Mouse (Mus musculus): ENCODE measurements around the gene Olfr1102. TPM values are rescaled to one million over a fixed set of nuclear protein-coding genes. Genes with fewer than 3 reads are reported as not detected.

Olfr1102 gene
- total RNA-seq (2023) = not detected in 4 replicates

DNA sequence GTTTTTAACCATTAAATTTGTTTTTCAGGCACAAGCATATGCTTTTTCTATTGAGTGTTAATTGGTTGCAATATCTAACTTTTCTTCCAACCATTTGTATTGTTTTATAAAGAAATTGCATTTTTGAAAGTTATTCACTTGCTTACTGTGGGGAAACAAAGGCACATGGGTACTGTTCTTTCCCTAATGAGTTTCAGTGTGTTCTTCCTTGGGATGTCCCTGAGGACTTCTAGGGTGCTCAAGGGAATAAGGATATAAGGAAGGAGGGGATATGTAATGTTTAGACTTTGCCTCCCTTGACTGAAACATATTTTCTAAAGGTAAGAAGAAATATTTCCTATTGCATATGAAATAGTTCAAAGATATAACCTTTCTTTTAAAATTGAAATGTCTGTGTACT is at the start of gene Olfr1102:
Gene Olfr1102, plus strand, starts transcription at position 301 of the 400 bp plus-strand sequence.

DNA sequence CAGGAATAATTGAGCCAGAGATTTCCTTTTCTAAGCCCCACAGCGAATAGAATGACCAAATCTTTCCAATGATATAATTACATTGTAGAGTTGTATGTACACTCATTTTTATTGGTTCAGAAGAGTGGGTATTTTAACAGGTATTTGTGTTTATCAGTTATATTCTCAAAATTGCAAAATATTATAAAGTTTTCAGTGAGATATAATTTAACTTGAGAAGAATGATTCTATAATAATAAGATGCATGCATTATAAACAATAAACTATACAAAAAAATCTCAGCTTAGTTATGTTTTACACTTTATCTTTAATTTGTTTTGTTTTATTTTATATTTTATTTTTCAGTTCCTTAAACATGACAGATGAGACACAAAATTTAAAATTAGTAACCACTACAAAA is 37.6 kb upstream of the Olfr1102 start, which contains the start of gene Olfr1099:
Gene Olfr1099, minus strand, starts transcription at position 101 of the 400 bp plus-strand sequence.

DNA sequence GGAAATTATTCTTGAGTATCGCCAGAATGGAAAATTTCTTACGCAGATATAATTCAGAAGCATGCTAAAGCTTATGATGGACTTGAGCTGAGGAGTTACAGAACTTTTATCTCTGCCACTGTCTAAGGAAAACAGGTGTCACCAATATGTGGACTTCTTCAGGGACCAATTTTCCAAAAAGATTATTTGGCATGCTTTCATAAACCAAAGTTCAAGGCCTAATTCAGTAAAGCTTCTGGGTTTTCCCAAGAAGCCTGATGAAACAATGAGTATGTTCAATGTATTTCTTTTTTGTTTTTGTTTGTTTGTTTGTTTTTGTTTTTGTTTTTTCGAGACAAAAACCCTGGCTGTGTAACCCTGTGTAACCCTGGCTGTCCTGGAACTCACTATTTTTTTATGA is 18.3 kb upstream of the Olfr1102 start, which contains the start of gene Olfr1100:
Gene Olfr1100, minus strand, starts transcription at position 101 of the 400 bp plus-strand sequence.

DNA sequence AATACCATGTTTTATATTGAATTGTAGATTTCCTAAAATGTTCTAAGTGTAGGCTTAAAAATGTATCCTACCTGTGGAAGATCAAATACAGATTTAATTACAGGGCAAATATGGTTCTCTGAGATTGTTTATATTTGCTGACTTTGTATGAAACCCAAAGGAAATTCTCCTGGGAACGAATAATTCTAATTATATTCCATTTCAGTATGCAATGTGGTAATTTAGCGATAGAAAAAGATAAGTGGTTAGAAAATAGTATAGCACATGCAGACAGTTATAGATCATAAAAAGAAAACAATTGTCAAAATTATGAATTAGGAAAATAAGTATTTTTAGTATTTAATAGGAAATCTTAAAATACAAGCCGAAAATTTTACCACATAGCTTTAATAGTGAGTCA is 7.1 kb upstream of the Olfr1102 start, which contains the start of gene Olfr1101:
Gene Olfr1101, minus strand, starts transcription at position 101 of the 400 bp plus-strand sequence.

DNA sequence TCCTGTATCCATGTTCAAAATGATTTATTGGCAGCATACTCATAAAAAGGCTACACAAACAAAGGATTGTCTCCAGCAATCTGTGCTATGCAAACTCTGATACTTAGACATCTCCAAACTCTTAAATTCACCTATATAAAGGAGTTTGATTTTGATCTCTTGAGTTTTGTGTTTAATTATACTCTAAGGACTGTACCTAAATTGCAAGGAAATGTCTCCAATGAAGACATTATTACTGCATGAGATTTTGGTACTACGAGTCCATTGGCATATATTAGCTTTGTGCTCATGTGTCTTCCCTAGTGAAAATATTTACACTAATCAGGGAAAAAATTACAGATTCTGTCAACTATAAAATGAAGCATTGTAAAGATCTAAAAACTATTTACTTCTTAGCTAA is 28.8 kb downstream of the Olfr1102 start, which contains the start of gene Olfr1104:
Gene Olfr1104, minus strand, starts transcription at position 101 of the 400 bp plus-strand sequence.

DNA sequence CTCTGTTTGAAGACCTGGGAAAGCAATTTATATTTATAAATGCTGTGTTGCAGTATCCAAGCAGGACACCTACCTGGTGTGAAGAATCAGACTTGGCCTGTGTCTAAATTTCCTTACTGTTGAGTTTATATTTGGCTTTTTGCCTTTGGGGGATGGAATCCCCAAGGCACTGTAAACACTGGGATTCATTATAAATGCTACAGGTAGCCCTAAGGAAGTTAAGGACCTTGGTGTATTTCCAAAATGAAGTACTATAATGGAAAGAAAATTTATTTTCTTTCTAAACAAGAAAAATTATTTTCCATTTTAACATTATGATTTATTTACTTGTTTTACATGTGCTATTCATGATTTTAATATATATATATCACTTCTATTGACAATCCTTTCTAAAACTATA is 38.2 kb downstream of the Olfr1102 start, which contains the start of gene Olfr1105:
Gene Olfr1105, minus strand, starts transcription at position 101 of the 400 bp plus-strand sequence.

DNA sequence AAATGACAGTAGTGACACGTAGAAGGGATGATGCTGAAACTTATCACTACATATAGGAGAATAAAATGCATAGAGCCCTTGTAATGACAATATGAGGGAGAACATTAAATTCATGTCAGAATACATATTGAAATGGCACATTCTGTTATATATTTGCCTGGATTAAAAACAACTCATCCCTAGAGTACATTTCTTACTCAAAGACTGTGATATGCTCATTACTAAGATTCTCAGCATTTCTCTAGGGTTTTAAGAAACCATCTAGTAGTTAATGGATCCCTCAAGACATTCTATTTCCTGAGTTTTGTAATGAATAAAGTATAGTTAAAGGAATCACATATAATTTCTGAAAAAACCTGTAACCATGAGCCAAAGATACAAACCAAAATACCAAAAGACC is 54.0 kb downstream of the Olfr1102 start, which contains the start of gene Olfr1106:
Gene Olfr1106, minus strand, starts transcription at position 101 of the 400 bp plus-strand sequence.

Other genes with a start within 250 kb of the Olfr1102 start
- not detected in 4 replicates for gene Olfr1090, start 239.4 kb upstream of the Olfr1102 start, total RNA-seq (2023)
- gene Olfr1093, start 215.9 kb upstream of the Olfr1102 start, total RNA-seq (2023) = not detected in 4 replicates
- gene Olfr141, start 188.4 kb upstream of the Olfr1102 start, total RNA-seq (2023) = not detected in 4 replicates
- not detected in 4 replicates for gene Olfr1094, start 173.7 kb upstream of the Olfr1102 start, total RNA-seq (2023)
- not detected in 4 replicates for gene Olfr1095, start 146.7 kb upstream of the Olfr1102 start, total RNA-seq (2023)
- not detected in 4 replicates for gene Gm13723, start 123.6 kb upstream of the Olfr1102 start, total RNA-seq (2023)
- not detected in 4 replicates for gene Olfr1097, start 106.2 kb upstream of the Olfr1102 start, total RNA-seq (2023)
- gene Olfr1098, start 73.9 kb upstream of the Olfr1102 start, total RNA-seq (2023) = not detected in 4 replicates
- not detected in 4 replicates for gene Olfr1099, start 37.7 kb upstream of the Olfr1102 start, total RNA-seq (2023)
- gene Olfr1100, start 18.4 kb upstream of the Olfr1102 start, total RNA-seq (2023) = not detected in 4 replicates
- gene Olfr1101, start 7.2 kb upstream of the Olfr1102 start, total RNA-seq (2023) = not detected in 4 replicates
- not detected in 4 replicates for gene Olfr1104, start 28.7 kb downstream of the Olfr1102 start, total RNA-seq (2023)
- not detected in 4 replicates for gene Olfr1105, start 38.1 kb downstream of the Olfr1102 start, total RNA-seq (2023)
- gene Olfr1106, start 53.9 kb downstream of the Olfr1102 start, total RNA-seq (2023) = not detected in 4 replicates
- gene Olfr1107, start 77.4 kb downstream of the Olfr1102 start, total RNA-seq (2023) = not detected in 4 replicates
- gene Olfr1109, start 97.6 kb downstream of the Olfr1102 start, total RNA-seq (2023) = not detected in 4 replicates
- gene Olfr259, start 116.2 kb downstream of the Olfr1102 start, total RNA-seq (2023) = not detected in 4 replicates
- gene Olfr1110, start 141.9 kb downstream of the Olfr1102 start, total RNA-seq (2023) = not detected in 4 replicates
- not detected in 4 replicates for gene Olfr1111, start 154.2 kb downstream of the Olfr1102 start, total RNA-seq (2023)
- gene Olfr1112, start 189.4 kb downstream of the Olfr1102 start, total RNA-seq (2023) = not detected in 4 replicates
- gene Olfr1113, start 210.6 kb downstream of the Olfr1102 start, total RNA-seq (2023) = not detected in 4 replicates
- not detected in 4 replicates for gene Olfr1115, start 249.6 kb downstream of the Olfr1102 start, total RNA-seq (2023)

Measured in B cell, adult 62 days (primary cell).